Mouse (Mus musculus): ENCODE measurements around the gene Nova2. TPM values are rescaled to one million over a fixed set of nuclear protein-coding genes. Genes with fewer than 3 reads are reported as not detected.

Gene Nova2
- polyA plus RNA-seq (2015; fragmentation: Nextera tagmentation; extraction: Ambion mirVana), result 15.8 and 17.3 TPM in 2 replicates

GRCm38 (mm10) chr7:18925162-18925938 is at the start of gene Nova2:
Gene Nova2, plus strand, starts transcription at chr7:18925888.
- H3K27ac ChIP-seq (ENCODE audit: low read length), result peak within 1 kb of the TSS; percentile 96
- no peaks in the 10 kb centered on the region for H3K27me3 ChIP-seq (replicated peaks; ENCODE audit: control insufficient read depth, insufficient read depth, low read length)
- peak within 1 kb of the TSS; percentile 88 for H3K4me3 ChIP-seq (replicated peaks; ENCODE audit: low read length)
- H3K4me1 ChIP-seq (replicated peaks; ENCODE audit: control insufficient read depth, insufficient read depth, low read length), result peaks cover 65% of the 10 kb centered on the region
- H3K9me3 ChIP-seq (ENCODE audit: control insufficient read depth, low read length), result no peaks in the 10 kb centered on the region
- ATAC-seq, result peak; percentile 81
- peak within 1 kb of the TSS; percentile 100 for H3K9ac ChIP-seq (replicated peaks; ENCODE audit: low read depth, low read length)
- under 1% methylated on average over 30 of the region's 45 CpGs for WGBS
- H3K36me3 ChIP-seq (ENCODE audit: control insufficient read depth, insufficient read depth), result no peaks in the 10 kb centered on the region
- peak within 1 kb of the TSS; percentile 80 for H3K4me2 ChIP-seq (ENCODE audit: low read length)

DNA sequence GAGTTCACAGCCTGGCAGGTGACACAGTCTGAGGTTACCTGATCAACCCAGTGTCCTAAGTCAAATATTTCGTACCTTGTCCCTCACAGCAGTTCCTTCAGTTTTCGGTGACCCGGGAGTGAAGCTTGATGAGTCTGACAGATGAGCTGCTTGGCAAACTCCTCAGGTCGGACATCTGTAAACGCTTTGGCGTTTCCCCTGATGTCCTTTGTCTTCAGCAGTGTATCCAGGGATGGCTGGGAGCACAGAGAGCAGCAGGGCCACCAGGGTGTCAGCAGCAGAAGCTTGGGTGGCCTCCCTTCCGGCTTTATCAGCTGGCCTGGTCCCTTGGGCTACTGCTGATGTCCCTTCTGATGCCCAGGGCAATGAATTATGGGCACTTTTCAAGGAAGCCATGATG is 47.0 kb upstream of the Nova2 start:
- H3K36me3 ChIP-seq (ENCODE audit: control insufficient read depth, insufficient read depth), result no peaks in the 10 kb centered on the region

DNA sequence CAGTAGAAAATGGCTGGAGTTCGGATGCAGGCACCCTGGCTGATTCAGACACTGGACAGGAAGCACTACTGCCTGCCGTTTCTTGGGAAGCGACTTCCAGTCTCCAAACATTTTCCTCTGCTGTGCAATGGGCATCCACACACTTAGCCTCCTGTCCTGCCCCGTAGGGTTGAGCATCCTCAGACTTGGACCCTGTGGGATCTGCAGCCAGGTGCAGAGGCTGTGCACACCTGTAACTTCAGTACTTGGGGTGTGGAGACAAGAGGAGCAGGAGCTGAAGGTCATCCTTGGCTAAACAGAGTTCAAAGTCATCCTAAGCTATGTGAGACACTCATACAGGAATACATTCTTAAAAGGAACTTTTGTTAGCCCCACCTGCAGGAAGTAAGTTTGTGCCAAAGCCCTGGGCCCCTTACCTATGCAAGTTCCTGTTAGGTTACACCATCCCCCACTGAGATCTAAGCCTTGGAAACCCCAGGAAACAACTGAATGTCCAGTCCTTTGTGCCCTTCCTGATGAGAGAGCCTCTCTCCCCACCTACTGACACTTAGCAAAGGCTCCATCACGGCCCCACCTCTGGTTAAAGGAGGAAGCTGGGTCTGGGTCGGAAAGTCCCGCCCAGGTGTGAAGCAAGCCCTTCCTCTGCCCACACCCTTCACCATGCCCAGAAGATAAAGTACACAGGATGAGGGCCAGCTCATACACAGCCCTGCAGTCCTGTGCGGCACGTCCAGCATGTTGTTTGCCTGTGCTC is 41.5 kb upstream of the Nova2 start:
- ATAC-seq, result no peak
- no peak overlapping the region for H3K9ac ChIP-seq (replicated peaks; ENCODE audit: low read depth, low read length)
- H3K27me3 ChIP-seq (replicated peaks; ENCODE audit: control insufficient read depth, insufficient read depth, low read length), result no peaks in the 10 kb centered on the region
- H3K36me3 ChIP-seq (ENCODE audit: control insufficient read depth, insufficient read depth), result no peaks in the 10 kb centered on the region
- H3K9me3 ChIP-seq (ENCODE audit: control insufficient read depth, low read length), result no peaks in the 10 kb centered on the region
- no peak overlapping the region for H3K4me2 ChIP-seq (ENCODE audit: low read length)
- WGBS, result 72% methylated on average over 9 of the region's 9 CpGs
- H3K27ac ChIP-seq (ENCODE audit: low read length), result no peak overlapping the region
- H3K4me3 ChIP-seq (replicated peaks; ENCODE audit: low read length), result no peak overlapping the region
- H3K4me1 ChIP-seq (replicated peaks; ENCODE audit: control insufficient read depth, insufficient read depth, low read length), result no peaks in the 10 kb centered on the region

More for the DNA sequence above, 47.0 kb upstream of the Nova2 start:
- no peak for ATAC-seq
- no peak overlapping the region for H3K9ac ChIP-seq (replicated peaks; ENCODE audit: low read depth, low read length)
- no peak overlapping the region for H3K27ac ChIP-seq (ENCODE audit: low read length)
- no peaks in the 10 kb centered on the region for H3K4me1 ChIP-seq (replicated peaks; ENCODE audit: control insufficient read depth, insufficient read depth, low read length)
- no peak overlapping the region for H3K4me3 ChIP-seq (replicated peaks; ENCODE audit: low read length)
- H3K4me2 ChIP-seq (ENCODE audit: low read length), result no peak overlapping the region
- WGBS, result 82% methylated on average over 7 of the region's 7 CpGs
- H3K9me3 ChIP-seq (ENCODE audit: control insufficient read depth, low read length), result no peaks in the 10 kb centered on the region
- H3K27me3 ChIP-seq (replicated peaks; ENCODE audit: control insufficient read depth, insufficient read depth, low read length), result no peaks in the 10 kb centered on the region

GRCm38 (mm10) chr7:18884745-18885422 is 40.8 kb upstream of the Nova2 start:
- no peaks in the 10 kb centered on the region for H3K4me1 ChIP-seq (replicated peaks; ENCODE audit: control insufficient read depth, insufficient read depth, low read length)
- no peak for ATAC-seq
- no peak overlapping the region for H3K27ac ChIP-seq (ENCODE audit: low read length)
- H3K9ac ChIP-seq (replicated peaks; ENCODE audit: low read depth, low read length), result no peak overlapping the region
- H3K9me3 ChIP-seq (ENCODE audit: control insufficient read depth, low read length), result no peaks in the 10 kb centered on the region
- WGBS, result 61% methylated on average over 13 of the region's 13 CpGs
- H3K36me3 ChIP-seq (ENCODE audit: control insufficient read depth, insufficient read depth), result no peaks in the 10 kb centered on the region
- H3K27me3 ChIP-seq (replicated peaks; ENCODE audit: control insufficient read depth, insufficient read depth, low read length), result no peaks in the 10 kb centered on the region
- no peak overlapping the region for H3K4me3 ChIP-seq (replicated peaks; ENCODE audit: low read length)
- no peak overlapping the region for H3K4me2 ChIP-seq (ENCODE audit: low read length)

DNA sequence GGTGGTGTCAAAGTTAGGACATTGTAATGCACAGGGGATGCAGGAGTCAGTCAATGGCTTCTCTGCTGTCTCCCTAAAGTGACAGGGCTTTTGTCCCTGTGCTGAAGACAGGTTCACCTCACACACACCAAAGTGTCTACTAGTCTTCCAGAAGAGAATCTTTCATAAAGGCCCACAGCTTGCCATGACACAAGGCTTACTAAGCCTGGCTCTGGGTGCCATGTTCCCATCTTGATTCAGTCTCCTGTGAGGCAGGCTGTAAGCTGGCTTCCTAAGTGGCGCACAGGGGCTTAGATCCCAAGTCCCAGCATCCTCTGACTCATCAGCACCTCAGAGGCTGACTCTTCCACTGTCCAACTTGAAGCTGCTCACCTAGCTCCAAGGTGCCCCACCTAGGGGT is 38.7 kb upstream of the Nova2 start:
- Histone ChIP-seq H3K9ac (replicated peaks; ENCODE audit: low read depth, low read length) (no peak overlapping the region), H3K4me2 (ENCODE audit: low read length) (no peak overlapping the region), H3K27me3 (replicated peaks; ENCODE audit: control insufficient read depth, insufficient read depth, low read length) (no peaks in the 10 kb centered on the region), H3K9me3 (ENCODE audit: control insufficient read depth, low read length) (no peaks in the 10 kb centered on the region), H3K4me3 (replicated peaks; ENCODE audit: low read length) (no peak overlapping the region), H3K27ac (ENCODE audit: low read length) (no peak overlapping the region), H3K4me1 (replicated peaks; ENCODE audit: control insufficient read depth, insufficient read depth, low read length) (peaks cover 2% of the 10 kb centered on the region; the same call in 1 of the 2 replicates), H3K36me3 (ENCODE audit: control insufficient read depth, insufficient read depth) (no peaks in the 10 kb centered on the region)
- WGBS, result 100% methylated on average over 1 of the region's 1 CpGs
- ATAC-seq, result no peak

GRCm38 (mm10) chr7:18890848-18891247 is 34.8 kb upstream of the Nova2 start:
- Histone ChIP-seq H3K27me3 (replicated peaks; ENCODE audit: control insufficient read depth, insufficient read depth, low read length) (peaks cover 3% of the 10 kb centered on the region; the same call in 1 of the 2 replicates), H3K4me3 (replicated peaks; ENCODE audit: low read length) (no peak overlapping the region), H3K4me1 (replicated peaks; ENCODE audit: control insufficient read depth, insufficient read depth, low read length) (peaks cover 22% of the 10 kb centered on the region), H3K36me3 (ENCODE audit: control insufficient read depth, insufficient read depth) (no peaks in the 10 kb centered on the region), H3K4me2 (ENCODE audit: low read length) (no peak overlapping the region), H3K9me3 (ENCODE audit: control insufficient read depth, low read length) (no peaks in the 10 kb centered on the region), H3K27ac (ENCODE audit: low read length) (no peak overlapping the region), H3K9ac (replicated peaks; ENCODE audit: low read depth, low read length) (no peak overlapping the region)
- ATAC-seq, result no peak
- WGBS, result 92% methylated on average over 8 of the region's 8 CpGs

- 20% methylated on average over 33 of the region's 33 CpGs for WGBS
- no peaks in the 10 kb centered on the region for H3K36me3 ChIP-seq (ENCODE audit: control insufficient read depth, insufficient read depth)
- H3K4me1 ChIP-seq (replicated peaks; ENCODE audit: control insufficient read depth, insufficient read depth, low read length), result peaks cover 22% of the 10 kb centered on the region
- H3K4me3 ChIP-seq (replicated peaks; ENCODE audit: low read length), result peak overlapping the region; percentile 63
- H3K27ac ChIP-seq (ENCODE audit: low read length), result no peak overlapping the region; the same call in 1 of the 2 replicates
- peaks cover 3% of the 10 kb centered on the region; the same call in 1 of the 2 replicates for H3K27me3 ChIP-seq (replicated peaks; ENCODE audit: control insufficient read depth, insufficient read depth, low read length)
- ATAC-seq, result peak; percentile 78
- no peaks in the 10 kb centered on the region for H3K9me3 ChIP-seq (ENCODE audit: control insufficient read depth, low read length)
- peak overlapping the region; percentile 71 for H3K9ac ChIP-seq (replicated peaks; ENCODE audit: low read depth, low read length)
- H3K4me2 ChIP-seq (ENCODE audit: low read length), result peak overlapping the region; percentile 64
These were observed 33.7 kb upstream of the Nova2 start for GRCm38 (mm10) chr7:18891872-18892599.

GRCm38 (mm10) chr7:18893009-18893408 is 32.7 kb upstream of the Nova2 start:
- peak overlapping the region; percentile 63 for H3K4me3 ChIP-seq (replicated peaks; ENCODE audit: low read length)
- H3K27me3 ChIP-seq (replicated peaks; ENCODE audit: control insufficient read depth, insufficient read depth, low read length), result peaks cover 3% of the 10 kb centered on the region; the same call in 1 of the 2 replicates
- ATAC-seq, result peak; percentile 10; the same call in 1 of the 2 replicates
- no peaks in the 10 kb centered on the region for H3K36me3 ChIP-seq (ENCODE audit: control insufficient read depth, insufficient read depth)
- H3K9ac ChIP-seq (replicated peaks; ENCODE audit: low read depth, low read length), result peak overlapping the region; percentile 71
- WGBS, result 29% methylated on average over 27 of the region's 27 CpGs
- H3K27ac ChIP-seq (ENCODE audit: low read length), result no peak overlapping the region
- H3K9me3 ChIP-seq (ENCODE audit: control insufficient read depth, low read length), result no peaks in the 10 kb centered on the region
- H3K4me2 ChIP-seq (ENCODE audit: low read length), result peak overlapping the region; percentile 64
- peaks cover 22% of the 10 kb centered on the region for H3K4me1 ChIP-seq (replicated peaks; ENCODE audit: control insufficient read depth, insufficient read depth, low read length)
